Mouse (Mus musculus) hindbrain, postnatal 0 days (tissue): ENCODE data around the gene Dazap1. TPM values are rescaled to one million over a fixed set of nuclear protein-coding genes. Genes with fewer than 3 reads are reported as not detected.
"Not testable (repeated sequence)": the region's sequence is repeated elsewhere in the genome, so short reads cannot be mapped to it uniquely, and the experiment has no call there.

ENCODE experiments used
- ATAC-seq: fragments of 200-750 bp; cut with Nextera tagmentation; 2 replicates; pipeline ENCODE4 v1.8.0; 2017; ENCODE audit warnings: mild to moderate bottlenecking, moderate TSS enrichment, moderate library complexity
- DNase-seq: peaks from one replicate; pipeline ENCODE4 v3.0.0-alpha.2; 2015; ENCODE audit warnings: low spot score
- H3K27ac ChIP-seq: fragments of 300-500 bp; sonication (generic); 2 replicates; pipeline ENCODE4 v1.5.1; 2014; ENCODE audit warnings: mild to moderate bottlenecking
- H3K27me3 ChIP-seq: fragments of 300-500 bp; sonication (generic); 2 replicates; pipeline ENCODE4 v1.6.1; 2014; ENCODE audit warnings: low read length, mixed read lengths; ENCODE audit not compliant: insufficient read depth
- H3K36me3 ChIP-seq: fragments of 300-500 bp; sonication (generic); 2 replicates; pipeline ENCODE4 v1.6.1; 2014; ENCODE audit warnings: low read length, mixed read lengths; ENCODE audit not compliant: insufficient read depth
- H3K4me1 ChIP-seq: fragments of 300-500 bp; sonication (generic); 2 replicates; pipeline ENCODE4 v1.6.1; 2014; ENCODE audit warnings: antibody characterized with exemption, low read length, mixed read lengths; ENCODE audit not compliant: insufficient read depth
- H3K4me2 ChIP-seq: fragments of 300-500 bp; sonication (generic); 2 replicates; pipeline ENCODE4 v1.6.1; 2014; ENCODE audit warnings: low read depth, mild to moderate bottlenecking, low read length, moderate library complexity, mixed read lengths
- H3K4me3 ChIP-seq: fragments of 300-500 bp; sonication (generic); 2 replicates; pipeline ENCODE4 v1.5.1; 2014; ENCODE audit warnings: low read length
- H3K9ac ChIP-seq: fragments of 300-500 bp; sonication (generic); replicated peaks from 2 replicates; pipeline ENCODE4 v1.6.1; 2014; ENCODE audit warnings: mild to moderate bottlenecking, low read length, moderate library complexity, mixed read lengths
- H3K9me3 ChIP-seq: fragments of 300-500 bp; sonication (generic); 2 replicates; pipeline ENCODE4 v1.6.1; 2016; ENCODE audit warnings: low read length, mixed read lengths
- CTCF ChIP-seq: IDR thresholded peaks from 2 replicates; pipeline ENCODE4 v1.5.1; 2016; ENCODE audit warnings: antibody characterized with exemption, control low read depth, low read depth
- WGBS: fragments of 180-500 bp; shearing (Covaris S2); extraction: QIAGEN DNeasy Blood & Tissue Kit; methylation state at CpG from one replicate; pipeline ENCODE4 v1.1.7; 2014; 5-methylcytosine and 5-hydroxymethylcytosine counted together
- polyA plus RNA-seq: library from polyadenylated mRNA; unstranded; fragments of >200 nt; fragmentation: Nextera tagmentation; extraction: Ambion mirVana; gene quantifications from 2 replicates; pipeline ENCODE4 v1.2.1, GENCODE M21; 2015
- total RNA-seq: library from RNA; depleted of rRNA; stranded (reverse); fragments of >200 nt; gene quantifications from 2 replicates; pipeline ENCODE4 v1.2.3, GENCODE M21; 2014

Gene Dazap1
- total and polyA plus RNA-seq, 2 experiments from 2014 or later = 38.5 to 79.1 TPM

DNA sequence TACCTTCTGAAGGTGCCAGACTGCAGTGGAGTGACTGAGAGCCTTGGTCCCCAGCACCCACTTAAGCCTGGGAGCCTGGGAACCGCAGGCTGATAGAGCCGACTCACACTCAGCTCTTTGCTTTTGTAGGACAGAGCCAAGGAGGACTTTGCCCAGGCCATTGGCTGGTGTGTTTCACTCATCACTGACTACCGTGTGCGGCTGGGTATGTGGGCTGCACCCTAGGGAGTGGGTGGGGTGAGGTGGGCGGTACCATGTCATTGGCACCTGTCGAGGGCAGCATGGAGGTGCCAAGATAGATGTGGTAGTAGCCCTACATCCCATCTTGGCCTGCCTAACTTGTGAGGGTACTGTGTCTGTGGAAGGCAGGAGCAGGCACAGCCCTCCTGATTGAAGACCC, 21.5 kb upstream of the Dazap1 start:
- Histone ChIP-seq H3K27me3 (no peaks in the 10 kb centered on the region), H3K4me2 (no peak overlapping the region), H3K36me3 (peaks cover 67% of the 10 kb centered on the region), H3K4me1 (no peaks in the 10 kb centered on the region), H3K9ac (no peak overlapping the region), H3K9me3 (no peaks in the 10 kb centered on the region), H3K4me3 (no peak overlapping the region), H3K27ac (no peak overlapping the region)
- no peak for TF ChIP-seq CTCF
- WGBS = 86% methylated on average over 6 of the region's 6 CpGs
- no peak for DNase-seq
- no peak for ATAC-seq

- WGBS = 36% methylated on average over 9 of the region's 9 CpGs
- Histone ChIP-seq H3K27me3 (no peaks in the 10 kb centered on the region), H3K36me3 (peaks cover 55% of the 10 kb centered on the region), H3K4me2 (no peak overlapping the region), H3K9me3 (no peaks in the 10 kb centered on the region), H3K4me1 (no peaks in the 10 kb centered on the region), H3K9ac (no peak overlapping the region), H3K27ac (no peak overlapping the region), H3K4me3 (no peak overlapping the region)
- no peak for ATAC-seq
- TF ChIP-seq CTCF = no peak
- DNase-seq = peak; percentile 53
Observed at GRCm38 (mm10) chr10:80242088-80242487, 19.2 kb upstream of the Dazap1 start.

DNA sequence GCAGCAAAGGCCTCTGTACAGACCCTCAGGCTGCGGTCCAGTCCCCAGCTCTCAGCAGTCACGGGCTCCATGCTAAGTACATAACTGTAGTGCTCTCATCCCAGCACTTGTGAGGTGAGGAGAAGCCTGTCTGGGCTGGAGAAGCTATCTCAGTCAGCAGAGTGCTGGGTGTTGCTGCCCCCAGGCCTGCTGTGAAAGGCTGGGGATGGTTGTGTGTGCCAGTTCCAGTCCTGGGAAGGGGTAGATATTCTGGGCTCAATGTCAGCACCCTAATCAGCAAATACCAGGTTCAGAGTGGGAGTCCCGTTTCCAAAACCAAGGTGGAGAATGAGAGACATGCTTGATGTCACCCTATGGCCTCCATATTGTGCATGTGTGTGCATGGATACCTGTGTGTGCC, 18.7 kb upstream of the Dazap1 start:
- H3K27me3 ChIP-seq = no peaks in the 10 kb centered on the region
- H3K27ac ChIP-seq = no peak overlapping the region
- DNase-seq = no peak
- H3K4me2 ChIP-seq = no peak overlapping the region
- 91% methylated on average over 3 of the region's 3 CpGs for WGBS
- H3K36me3 ChIP-seq = peaks cover 55% of the 10 kb centered on the region
- TF ChIP-seq CTCF = no peak
- no peaks in the 10 kb centered on the region for H3K4me1 ChIP-seq
- no peak overlapping the region for H3K4me3 ChIP-seq
- no peaks in the 10 kb centered on the region for H3K9me3 ChIP-seq
- ATAC-seq = no peak
- H3K9ac ChIP-seq = no peak overlapping the region; the same call in 1 of the 2 replicates

- Histone ChIP-seq H3K27ac (no peak overlapping the region), H3K27me3 (no peaks in the 10 kb centered on the region), H3K9ac (no peak overlapping the region), H3K4me2 (no peak overlapping the region), H3K36me3 (peaks cover 35% of the 10 kb centered on the region), H3K9me3 (no peaks in the 10 kb centered on the region), H3K4me3 (no peak overlapping the region), H3K4me1 (peaks cover 1% of the 10 kb centered on the region)
- peak; percentile 81 for DNase-seq
- no peak for ATAC-seq
- 18% methylated on average over 5 of the region's 5 CpGs for WGBS
- peak; percentile 59 for TF ChIP-seq CTCF
Observed at GRCm38 (mm10) chr10:80244791-80245399, 16.4 kb upstream of the Dazap1 start.

- H3K36me3 ChIP-seq = peaks cover 30% of the 10 kb centered on the region
- peak; percentile 94 for TF ChIP-seq CTCF
- H3K27ac ChIP-seq = no peak overlapping the region
- no peak overlapping the region for H3K9ac ChIP-seq
- ATAC-seq = no peak
- no peak overlapping the region for H3K4me3 ChIP-seq
- WGBS = 3% methylated on average over 4 of the region's 4 CpGs
- no peaks in the 10 kb centered on the region for H3K9me3 ChIP-seq
- H3K4me2 ChIP-seq = no peak overlapping the region
- DNase-seq = peak; percentile 92
- H3K27me3 ChIP-seq = no peaks in the 10 kb centered on the region
- H3K4me1 ChIP-seq = peaks cover 7% of the 10 kb centered on the region
Observed at GRCm38 (mm10) chr10:80245600-80245999, 15.7 kb upstream of the Dazap1 start.

DNA sequence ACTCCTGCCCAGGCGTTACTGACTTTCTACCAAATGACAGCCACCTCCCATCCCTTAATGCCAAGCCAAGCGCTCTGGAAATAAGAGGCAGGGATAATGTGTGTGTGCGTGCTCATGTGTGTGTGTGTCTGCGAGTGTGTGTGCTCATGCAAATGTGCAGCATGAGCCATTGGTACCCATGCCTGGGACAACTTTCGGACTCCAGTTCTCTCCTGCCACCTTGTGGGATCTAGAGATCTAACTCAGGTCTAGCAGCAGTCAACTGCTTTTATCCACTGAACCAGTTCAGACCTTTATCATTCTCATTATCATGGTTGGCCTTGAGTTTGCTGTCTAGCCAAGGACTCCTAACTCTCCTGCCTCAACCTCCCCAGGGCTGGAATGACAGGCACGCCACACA, 13.4 kb upstream of the Dazap1 start:
- Histone ChIP-seq H3K4me2 (no peak overlapping the region), H3K36me3 (peaks cover 11% of the 10 kb centered on the region), H3K9me3 (no peaks in the 10 kb centered on the region), H3K9ac (no peak overlapping the region), H3K4me3 (no peak overlapping the region), H3K27me3 (no peaks in the 10 kb centered on the region), H3K4me1 (peaks cover 7% of the 10 kb centered on the region), H3K27ac (no peak overlapping the region)
- DNase-seq = peak; percentile 75
- ATAC-seq = no peak
- peak; percentile 69 for TF ChIP-seq CTCF
- WGBS = 29% methylated on average over 6 of the region's 6 CpGs

DNA sequence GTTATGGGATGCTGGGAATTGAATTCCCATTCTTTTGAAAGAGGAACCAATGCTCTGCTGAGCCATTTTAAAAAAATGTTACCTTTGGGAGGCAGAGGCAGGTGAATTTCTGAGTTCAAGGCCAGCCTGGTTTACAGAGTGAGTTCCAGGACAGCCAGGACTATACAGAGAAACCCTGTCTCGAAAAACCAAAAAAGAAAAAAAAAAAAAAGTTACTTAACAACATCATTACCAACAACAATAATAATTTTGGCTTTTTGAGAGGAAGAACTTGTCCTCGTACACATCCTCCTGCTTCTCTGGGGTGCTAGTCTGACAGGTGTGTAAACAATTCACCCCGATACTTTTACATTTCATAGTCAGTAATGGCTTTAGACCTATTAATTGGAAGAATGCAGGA, 12.8 kb upstream of the Dazap1 start:
- ATAC-seq, H3K36me3 ChIP-seq, H3K27me3 ChIP-seq, H3K27ac ChIP-seq, H3K9me3 ChIP-seq, DNase-seq, H3K9ac ChIP-seq, H3K4me1 ChIP-seq: not testable (repeated sequence)
- WGBS = 35% methylated on average over 3 of the region's 3 CpGs
- H3K4me3 ChIP-seq = peak overlapping the region; percentile 81
- H3K4me2 ChIP-seq = peak overlapping the region; percentile 90
